Mouse (Mus musculus) embryonic stem cell, embryonic (primary cell): ENCODE data around the gene Cdk13.

Experiments used
- CTCF ChIA-PET, 4 experiments: fragments of 300-600 bp in 2 of 4; fragments of 350-600 bp in 2 of 4; sonication (Branson Sonifier 250); formaldehyde crosslinking; loops; one replicate each; lab custom pipeline; 2022; ENCODE audit warnings: inconsistent platforms in 2 of 4; lab: Charles Lee
- POLR2A ChIA-PET, 4 experiments: fragments of 300-600 bp in 2 of 4; fragments of 350-600 bp in 2 of 4; sonication (Branson Sonifier 250); formaldehyde crosslinking; loops; one replicate each; lab custom pipeline; 2022; ENCODE audit warnings: antibody characterized with exemption in 4 of 4, inconsistent platforms in 1 of 4; lab: Charles Lee

The Cdk13 gene

DNA sequence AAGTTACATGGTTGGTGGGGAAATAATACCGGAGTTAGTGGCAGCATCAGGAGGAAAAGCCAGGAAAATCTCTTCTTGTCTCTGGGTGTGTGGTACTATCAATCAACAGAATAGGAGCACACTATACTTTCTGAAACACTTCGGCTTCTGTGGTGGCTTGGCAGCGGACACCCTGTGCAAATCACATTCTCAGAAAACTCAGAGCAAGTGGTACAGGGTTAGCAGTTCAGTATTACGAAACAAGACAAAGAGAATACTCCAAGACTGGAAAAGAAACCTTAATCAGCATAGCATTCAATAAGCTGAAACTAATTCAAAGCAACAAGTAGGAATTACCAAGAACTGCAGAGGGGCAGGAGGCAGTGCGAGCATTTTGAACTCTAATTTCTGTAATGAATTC is 21.3 kb downstream of the Cdk13 start:
- CTCF ChIA-PET = interaction anchor here in 1 of 4 experiments (0.6 kb wide), 1 partner anchor 16 kb away, joined by 4 read pairs; no protein-coding TSS in a partner anchor

DNA sequence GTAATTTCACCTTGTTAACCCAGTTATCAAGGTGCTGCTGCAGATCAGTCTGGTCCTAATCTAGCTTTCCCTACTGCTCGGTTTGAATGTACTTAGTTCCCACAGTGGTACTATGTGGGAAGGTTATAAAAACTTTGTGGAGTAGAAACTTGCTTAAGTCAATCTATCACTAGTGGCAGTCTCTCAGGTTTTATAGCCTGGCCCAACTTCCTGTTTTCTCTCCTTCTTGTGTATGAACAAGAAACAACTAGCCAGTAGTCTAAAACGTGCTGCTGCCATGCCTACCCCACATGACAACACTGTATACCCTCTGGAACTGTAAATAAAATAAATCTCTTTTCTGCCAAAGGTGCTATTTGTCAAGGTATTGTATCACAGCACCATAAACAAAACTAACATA is 25.0 kb downstream of the Cdk13 start:
- CTCF ChIA-PET = no interaction called here

More for the DNA sequence above, 21.3 kb downstream of the Cdk13 start:
- POLR2A ChIA-PET = interaction anchor here in 2 of 4 experiments (1.1 to 1.6 kb wide), 3 partner anchors 8 to 14 kb away, joined by 3 to 5 read pairs (median 4); no protein-coding TSS in a partner anchor

GRCm38 (mm10) chr13:17776303-17776702 is 28.6 kb downstream of the Cdk13 start:
- POLR2A ChIA-PET = interaction anchor here in 3 of 4 experiments (1.4 to 1.7 kb wide), 4 partner anchors 8 to 30 kb away, joined by 3 to 5 read pairs (median 4); partner anchors contain the start of gene Cdk13 (in 2 of the 3)

More for the DNA sequence above, 25.0 kb downstream of the Cdk13 start:
- POLR2A ChIA-PET = interaction anchor here in 1 of 4 experiments (1.0 kb wide), 1 partner anchor 14 kb away, joined by 4 read pairs; no protein-coding TSS in a partner anchor

GRCm38 (mm10) chr13:17775364-17775763 is 29.5 kb downstream of the Cdk13 start:
- CTCF ChIA-PET = no interaction called here
- POLR2A ChIA-PET = interaction anchor here (0.6 to 1.7 kb wide), 6 partner anchors 9 to 164 kb away, joined by 3 to 5 read pairs (median 4); partner anchors contain the start of gene Cdk13 (in 2 of the 4)

More at GRCm38 (mm10) chr13:17776303-17776702, 28.6 kb downstream of the Cdk13 start:
- CTCF ChIA-PET = no interaction called here

GRCm38 (mm10) chr13:17773112-17773511 is 31.8 kb downstream of the Cdk13 start:
- ChIA-PET CTCF (interaction anchor here in 1 of 4 experiments (0.6 kb wide), 1 partner anchor 1960 kb away, joined by 3 read pairs; no protein-coding TSS in a partner anchor), POLR2A (interaction anchor here in 2 of 4 experiments (1.5 to 1.6 kb wide), 3 partner anchors 11 to 33 kb away, joined by 3 to 6 read pairs (median 5); no protein-coding TSS in a partner anchor)

GRCm38 (mm10) chr13:17772574-17772973 is 32.3 kb downstream of the Cdk13 start:
- POLR2A ChIA-PET = interaction anchor here in 2 of 4 experiments (1.0 to 1.6 kb wide), 4 partner anchors 23 to 77 kb away, joined by 3 to 6 read pairs (median 4); partner anchors contain the start of genes Mplkip (in 1 of the 2) and Sugct (in 1 of the 2)

DNA sequence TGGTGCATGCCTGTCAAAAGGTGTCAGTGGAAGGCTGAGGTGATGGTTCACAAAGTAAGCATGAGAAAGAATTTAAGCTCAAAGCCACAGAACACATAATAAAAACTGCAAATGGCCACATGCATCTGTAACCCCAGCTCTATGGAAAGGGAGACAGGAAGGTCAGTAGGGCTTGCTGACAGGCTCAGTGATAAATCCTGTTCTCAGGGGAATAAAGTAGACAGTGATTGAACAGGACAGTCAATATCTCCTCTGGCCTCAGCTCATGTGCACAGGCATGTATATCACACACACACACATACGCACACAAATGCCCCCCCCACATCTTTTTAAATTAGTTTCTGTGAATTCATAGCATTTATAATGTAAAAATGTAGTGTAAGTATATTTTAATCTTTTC is 42.5 kb downstream of the Cdk13 start:
- ChIA-PET CTCF (interaction anchor here in 1 of 4 experiments (0.6 kb wide), 1 partner anchor 377 kb away, joined by 3 read pairs; no protein-coding TSS in a partner anchor), POLR2A (interaction anchor here in 1 of 4 experiments (1.1 kb wide), 1 partner anchor 45 kb away, joined by 3 read pairs; no protein-coding TSS in a partner anchor)

More at GRCm38 (mm10) chr13:17772574-17772973, 32.3 kb downstream of the Cdk13 start:
- CTCF ChIA-PET = interaction anchor here in 1 of 4 experiments (0.5 kb wide), 1 partner anchor 32 kb away, joined by 8 read pairs; no protein-coding TSS in a partner anchor

DNA sequence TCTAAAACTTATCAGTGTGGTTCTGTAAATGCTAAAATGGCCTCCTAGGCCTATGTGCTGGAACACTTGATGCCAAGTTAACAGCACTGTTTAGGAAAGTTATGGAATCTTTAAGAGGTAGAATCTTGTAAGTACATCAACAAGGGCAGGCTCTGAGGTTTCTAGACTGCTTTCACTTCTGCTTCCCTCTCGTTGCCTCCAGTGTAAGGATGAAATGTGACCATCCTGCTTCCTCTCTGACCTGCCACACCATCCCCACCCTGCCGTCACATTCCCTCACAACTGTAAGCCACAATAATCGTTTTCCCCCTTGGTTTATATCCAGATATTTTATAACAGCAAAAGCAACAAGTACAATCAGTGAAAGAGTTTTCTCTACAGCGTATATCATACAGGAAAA is 49.9 kb downstream of the Cdk13 start:
- ChIA-PET CTCF (interaction anchor here in 1 of 4 experiments (0.6 kb wide), 1 partner anchor 19 kb away, joined by 4 read pairs; no protein-coding TSS in a partner anchor), POLR2A (interaction anchor here in 1 of 4 experiments (1.5 kb wide), 1 partner anchor 60 kb away, joined by 3 read pairs; the partner anchor contains the start of genes Mplkip and Sugct)

DNA sequence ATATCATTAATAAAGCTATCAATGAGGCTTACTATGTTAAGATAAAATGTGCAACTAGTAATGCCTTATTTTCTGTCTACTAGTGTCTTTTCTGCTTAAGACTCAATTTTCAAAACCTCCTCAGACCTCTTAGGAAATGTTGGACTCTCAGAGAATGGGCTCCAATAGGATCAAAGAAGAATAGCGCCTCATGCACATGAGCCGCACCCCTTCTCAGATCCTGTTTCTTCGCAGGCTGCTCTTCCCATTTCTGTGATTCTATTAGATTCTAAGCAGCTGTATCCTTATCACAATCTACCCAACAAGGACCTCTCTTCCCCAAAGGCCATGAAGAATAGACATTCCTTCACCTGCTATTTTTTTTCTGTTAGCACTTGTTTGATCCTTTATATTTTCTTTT is 76.1 kb downstream of the Cdk13 start:
- CTCF ChIA-PET = no interaction called here
- POLR2A ChIA-PET = interaction anchor here in 1 of 4 experiments (1.3 kb wide), 1 partner anchor 12 kb away, joined by 3 read pairs; no protein-coding TSS in a partner anchor

GRCm38 (mm10) chr13:17727922-17728321 is 77.0 kb downstream of the Cdk13 start:
- POLR2A ChIA-PET = interaction anchor here in 3 of 4 experiments (0.7 to 2.3 kb wide), 3 partner anchors 11 to 1865 kb away, joined by 3 to 7 read pairs (median 4); partner anchors contain the start of gene Sugct (in 1 of the 3)

GRCm38 (mm10) chr13:17717357-17717756 is 87.5 kb downstream of the Cdk13 start:
- POLR2A ChIA-PET = interaction anchor here in 2 of 4 experiments (0.5 to 2.8 kb wide), 11 partner anchors 8 to 89 kb away, joined by 3 to 16 read pairs (median 3); partner anchors contain the start of genes Mplkip (in 1 of the 2) and Sugct (in 1 of the 2)
- CTCF ChIA-PET = no interaction called here

More at GRCm38 (mm10) chr13:17727922-17728321, 77.0 kb downstream of the Cdk13 start:
- CTCF ChIA-PET = no interaction called here

DNA sequence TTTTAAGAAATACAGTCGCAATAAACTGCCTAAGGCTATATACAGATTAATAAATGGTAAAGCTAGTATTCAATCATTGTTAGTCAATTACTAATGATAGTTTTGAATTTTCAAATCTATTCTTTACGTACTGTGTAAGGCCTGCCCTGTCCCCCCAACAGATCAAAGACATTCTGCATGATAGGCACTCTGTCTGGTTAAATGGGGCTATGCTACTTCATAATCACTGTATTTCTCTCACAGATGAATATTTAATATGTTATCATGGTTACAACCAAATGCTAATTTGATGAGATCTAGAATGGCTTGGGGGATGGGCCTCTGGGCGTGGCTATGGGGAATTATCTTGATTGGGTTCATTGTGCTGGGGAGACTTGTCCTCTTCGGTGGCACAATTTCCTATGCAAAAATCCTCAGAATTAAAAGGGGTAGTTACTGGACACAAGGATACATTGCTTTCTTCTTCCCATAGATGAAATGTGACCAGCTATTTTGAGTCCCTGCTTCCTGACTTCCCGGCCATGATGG is 96.0 kb downstream of the Cdk13 start:
- POLR2A ChIA-PET = interaction anchor here in 2 of 4 experiments (0.8 to 3.3 kb wide), 7 partner anchors 8 to 95 kb away, joined by 3 to 16 read pairs (median 4); partner anchors contain the start of gene Sugct (in 1 of the 2)

GRCm38 (mm10) chr13:17705188-17705826 is 99.6 kb downstream of the Cdk13 start:
- CTCF ChIA-PET = interaction anchor here in 1 of 4 experiments (0.5 kb wide), 1 partner anchor 254 kb away, joined by 10 read pairs; no protein-coding TSS in a partner anchor
- POLR2A ChIA-PET = interaction anchor here in 2 of 4 experiments (0.6 to 3.7 kb wide), 7 partner anchors 9 to 420 kb away, joined by 3 to 26 read pairs (median 5); partner anchors contain the start of genes Mplkip (in 2 of the 2) and Sugct (in 2 of the 2)

More for the DNA sequence above, 96.0 kb downstream of the Cdk13 start:
- CTCF ChIA-PET = no interaction called here

GRCm38 (mm10) chr13:17702311-17702710 is 102.6 kb downstream of the Cdk13 start:
- POLR2A ChIA-PET = interaction anchor here in 2 of 4 experiments (1.0 to 1.4 kb wide), 2 partner anchors 12 to 44 kb away, joined by 3 read pairs; no protein-coding TSS in a partner anchor
- CTCF ChIA-PET = no interaction called here

GRCm38 (mm10) chr13:17701322-17701721 is 103.6 kb downstream of the Cdk13 start:
- POLR2A ChIA-PET = interaction anchor here in 2 of 4 experiments (1.4 kb wide), 2 partner anchors 8 to 13 kb away, joined by 3 read pairs; no protein-coding TSS in a partner anchor
- CTCF ChIA-PET = no interaction called here

DNA sequence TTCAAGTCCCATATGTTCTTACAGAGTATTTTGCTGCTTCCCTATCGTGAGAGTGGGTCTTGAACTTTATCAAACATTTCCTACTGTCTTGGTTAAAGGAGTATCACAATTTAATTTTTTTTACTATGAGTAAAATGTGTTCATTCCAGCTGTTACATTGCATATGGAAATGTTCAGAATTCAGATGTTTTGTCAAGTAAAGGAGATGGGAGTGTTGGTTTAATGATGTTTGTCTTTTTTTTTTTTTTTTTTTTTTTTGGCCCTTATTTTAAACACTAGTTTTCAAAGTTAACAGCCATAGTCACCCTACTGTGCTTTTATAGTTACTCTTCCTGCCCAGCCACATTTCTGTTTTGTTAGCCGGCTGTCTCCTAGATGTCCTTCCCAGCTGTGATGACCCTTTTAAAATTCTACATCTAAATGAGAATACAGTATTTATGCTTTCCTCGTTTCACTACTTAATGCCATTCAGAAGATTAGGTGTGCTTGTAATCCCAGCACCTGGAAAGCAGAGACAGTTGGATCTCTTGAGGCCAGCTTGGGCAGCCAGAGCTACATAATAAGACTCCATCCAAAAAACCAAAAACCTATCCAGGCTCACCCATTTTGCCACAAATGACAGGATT is 104.7 kb downstream of the Cdk13 start:
- ChIA-PET POLR2A (interaction anchor here in 2 of 4 experiments (0.7 to 2.4 kb wide), 7 partner anchors 9 to 293 kb away, joined by 3 to 7 read pairs (median 3); partner anchors contain the start of gene Yae1d1 (in 1 of the 2)), CTCF (no interaction called here)

GRCm38 (mm10) chr13:17695898-17696580 is 108.9 kb downstream of the Cdk13 start:
- ChIA-PET CTCF (no interaction called here), POLR2A (interaction anchor here (0.7 to 3.7 kb wide), 31 partner anchors 8 to 1700 kb away, joined by 3 to 26 read pairs (median 3); partner anchors contain the start of genes Cdk13 (in 4 of the 4) and Stard3nl (in 1 of the 4))
